Mouse (Mus musculus): ENCODE results near the gene Aspdh. TPM values are rescaled to one million over a fixed set of nuclear protein-coding genes. Genes with fewer than 3 reads are reported as not detected.

The Aspdh gene
- polyA plus RNA-seq, 1 experiment, result not detected

DNA sequence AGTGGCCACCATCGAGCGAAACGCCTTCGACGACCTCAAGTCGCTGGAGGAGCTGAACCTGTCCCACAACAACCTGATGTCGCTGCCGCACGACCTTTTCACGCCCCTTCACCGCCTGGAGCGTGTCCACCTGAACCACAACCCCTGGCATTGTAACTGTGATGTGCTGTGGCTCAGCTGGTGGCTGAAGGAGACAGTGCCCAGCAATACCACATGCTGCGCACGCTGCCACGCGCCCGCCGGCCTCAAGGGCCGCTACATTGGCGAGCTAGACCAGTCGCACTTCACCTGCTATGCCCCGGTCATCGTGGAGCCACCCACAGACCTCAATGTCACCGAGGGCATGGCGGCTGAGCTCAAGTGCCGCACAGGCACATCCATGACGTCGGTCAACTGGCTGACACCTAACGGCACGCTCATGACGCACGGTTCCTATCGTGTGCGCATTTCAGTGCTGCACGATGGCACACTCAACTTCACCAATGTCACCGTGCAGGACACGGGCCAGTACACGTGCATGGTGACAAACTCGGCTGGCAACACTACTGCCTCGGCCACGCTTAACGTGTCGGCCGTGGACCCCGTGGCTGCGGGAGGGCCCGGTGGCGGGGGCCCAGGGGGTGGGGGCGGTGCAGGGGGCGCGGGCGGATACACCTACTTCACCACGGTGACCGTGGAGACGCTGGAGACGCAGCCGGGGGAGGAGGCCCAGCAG, 3.5 kb upstream of the Aspdh start:
- WGBS, result 82% methylated on average over 57 of the region's 57 CpGs
- Histone ChIP-seq H3K4me3 (ENCODE audit: insufficient read depth, low read depth, low read length) (no peak overlapping the region), H3K4me1 (ENCODE audit: control insufficient read depth, insufficient read depth, low read length) (peaks cover 41% of the 10 kb centered on the region), H3K27ac (ENCODE audit: insufficient read depth, low read depth, low read length) (no peak overlapping the region)
- TF ChIP-seq CTCF (IDR thresholded peaks at IDR 0.05; ENCODE audit: insufficient read depth, low read depth, low read length), result no peak
- no peak for TF ChIP-seq POLR2A (IDR thresholded peaks at IDR 0.05; ENCODE audit: insufficient read depth, low read depth, low read length)

DNA sequence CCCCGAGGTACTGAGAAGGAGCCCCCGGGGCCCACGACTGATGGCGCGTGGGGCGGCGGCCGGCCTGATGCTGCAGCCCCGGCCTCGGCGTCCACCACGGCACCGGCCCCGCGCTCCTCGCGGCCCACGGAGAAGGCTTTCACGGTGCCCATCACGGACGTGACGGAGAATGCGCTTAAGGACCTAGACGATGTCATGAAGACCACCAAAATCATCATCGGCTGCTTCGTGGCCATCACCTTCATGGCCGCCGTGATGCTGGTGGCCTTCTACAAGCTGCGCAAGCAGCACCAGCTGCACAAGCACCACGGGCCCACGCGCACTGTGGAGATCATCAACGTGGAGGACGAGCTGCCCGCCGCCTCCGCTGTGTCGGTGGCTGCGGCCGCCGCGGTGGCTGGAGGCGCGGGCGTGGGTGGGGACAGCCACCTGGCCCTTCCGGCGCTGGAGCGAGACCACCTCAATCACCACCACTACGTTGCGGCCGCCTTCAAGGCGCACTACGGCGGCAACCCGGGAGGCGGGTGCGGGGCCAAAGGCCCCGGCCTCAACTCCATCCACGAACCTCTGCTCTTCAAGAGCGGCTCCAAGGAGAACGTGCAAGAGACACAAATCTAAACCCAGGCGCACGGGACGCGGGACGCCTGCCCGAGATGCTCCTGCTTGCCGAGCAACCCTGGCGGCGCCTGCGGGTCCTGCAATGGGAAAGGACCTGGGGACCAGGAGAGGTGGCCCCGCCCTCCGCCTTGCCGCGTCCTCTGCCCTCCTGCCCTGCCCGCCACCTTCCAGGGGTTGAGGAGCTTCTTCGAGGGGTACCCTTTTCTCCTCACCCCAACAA, 2.8 kb upstream of the Aspdh start:
- TF ChIP-seq POLR2A (IDR thresholded peaks at IDR 0.05; ENCODE audit: insufficient read depth, low read depth, low read length) (no peak), CTCF (IDR thresholded peaks at IDR 0.05; ENCODE audit: insufficient read depth, low read depth, low read length) (no peak)
- WGBS, result 44% methylated on average over 76 of the region's 77 CpGs
- H3K4me3 ChIP-seq (ENCODE audit: insufficient read depth, low read depth, low read length), result no peak overlapping the region
- no peak overlapping the region for H3K27ac ChIP-seq (ENCODE audit: insufficient read depth, low read depth, low read length)
- H3K4me1 ChIP-seq (ENCODE audit: control insufficient read depth, insufficient read depth, low read length), result peaks cover 46% of the 10 kb centered on the region

DNA sequence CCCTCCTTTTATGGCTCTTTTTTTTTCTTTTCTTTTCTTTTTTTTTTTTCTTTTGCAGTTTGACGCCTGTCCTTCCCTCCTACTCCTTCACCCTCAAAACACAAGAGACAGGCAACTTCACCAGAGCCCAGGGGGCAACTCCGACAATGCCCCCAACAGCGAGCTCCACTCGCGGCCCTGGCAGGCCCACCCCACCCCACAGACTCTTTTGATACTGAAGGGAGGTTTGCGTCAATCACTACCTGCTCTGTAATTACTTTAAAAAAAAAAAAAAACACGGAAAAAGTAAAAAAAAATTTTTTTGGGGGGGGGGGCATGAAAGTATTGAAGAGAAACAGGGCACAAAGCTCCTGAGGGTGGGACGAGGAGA, 2.1 kb upstream of the Aspdh start:
- TF ChIP-seq POLR2A (IDR thresholded peaks at IDR 0.05; ENCODE audit: insufficient read depth, low read depth, low read length) (no peak), CTCF (IDR thresholded peaks at IDR 0.05; ENCODE audit: insufficient read depth, low read depth, low read length) (no peak)
- H3K27ac ChIP-seq (ENCODE audit: insufficient read depth, low read depth, low read length), result no peak overlapping the region
- H3K4me3 ChIP-seq (ENCODE audit: insufficient read depth, low read depth, low read length), result no peak overlapping the region
- peaks cover 46% of the 10 kb centered on the region for H3K4me1 ChIP-seq (ENCODE audit: control insufficient read depth, insufficient read depth, low read length)
- 48% methylated on average over 8 of the region's 8 CpGs for WGBS

DNA sequence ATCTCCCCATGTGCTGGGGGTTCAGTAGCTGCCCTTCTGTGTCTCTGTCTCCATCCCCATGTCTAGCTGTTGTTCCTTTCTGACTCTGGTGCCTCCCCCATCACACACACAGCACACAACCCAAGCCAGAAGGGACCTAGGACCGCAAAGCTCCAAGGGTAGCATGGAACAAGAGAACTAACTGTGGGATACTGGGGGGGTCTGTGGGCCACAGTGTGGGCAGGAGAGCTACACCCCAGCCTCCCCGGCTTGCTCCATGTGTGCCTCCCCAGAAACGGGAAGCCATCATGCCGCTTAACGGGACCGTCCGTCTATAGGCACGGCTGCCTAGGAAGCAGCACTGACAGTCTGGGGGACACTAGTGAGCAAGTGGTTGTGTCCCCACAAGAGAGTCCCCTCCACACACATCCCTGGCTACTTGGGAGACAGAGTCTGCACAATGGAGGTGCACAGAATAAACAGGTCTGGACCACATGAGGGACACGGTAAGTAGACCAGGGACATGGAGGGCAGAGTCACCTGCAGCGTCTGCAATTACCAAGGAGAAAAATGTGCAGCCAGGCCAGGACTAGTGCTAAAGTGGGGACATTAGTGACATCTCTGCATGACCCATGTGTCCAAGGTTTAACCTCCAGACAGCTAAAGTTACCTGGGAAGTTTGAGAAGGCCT, 1.5 kb upstream of the Aspdh start:
- WGBS, result 72% methylated on average over 10 of the region's 10 CpGs
- Histone ChIP-seq H3K4me1 (ENCODE audit: control insufficient read depth, insufficient read depth, low read length) (peaks cover 49% of the 10 kb centered on the region), H3K4me3 (ENCODE audit: insufficient read depth, low read depth, low read length) (no peak overlapping the region), H3K27ac (ENCODE audit: insufficient read depth, low read depth, low read length) (0 out of 2 replicates have a peak overlapping the region, but pooled peaks have one; percentile 0)
- TF ChIP-seq POLR2A (IDR thresholded peaks at IDR 0.05; ENCODE audit: insufficient read depth, low read depth, low read length) (no peak), CTCF (IDR thresholded peaks at IDR 0.05; ENCODE audit: insufficient read depth, low read depth, low read length) (no peak)

DNA sequence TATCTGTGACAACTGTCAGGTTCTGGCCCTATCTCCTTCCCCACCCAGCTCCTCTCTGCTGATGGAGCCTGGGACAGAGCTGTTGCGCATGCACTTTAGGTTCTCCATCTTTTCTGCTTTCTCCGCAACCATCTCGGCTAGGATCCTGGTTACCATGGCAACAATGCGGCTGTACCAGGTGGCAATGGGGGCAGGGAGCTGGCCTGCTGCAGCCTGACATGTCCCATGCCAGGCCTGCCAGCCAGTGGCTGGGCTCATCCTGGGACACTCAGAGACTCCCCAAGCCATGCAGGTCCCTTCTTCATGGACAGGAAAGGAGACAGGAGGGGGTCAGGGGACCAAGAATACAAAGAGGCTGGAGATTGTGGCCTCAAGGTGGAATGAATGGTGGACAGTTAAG, 680 bp upstream of the Aspdh start:
- peaks cover 52% of the 10 kb centered on the region for H3K4me1 ChIP-seq (ENCODE audit: control insufficient read depth, insufficient read depth, low read length)
- peak overlapping the region; percentile 68 for H3K27ac ChIP-seq (ENCODE audit: insufficient read depth, low read depth, low read length)
- TF ChIP-seq CTCF (IDR thresholded peaks at IDR 0.05; ENCODE audit: insufficient read depth, low read depth, low read length) (no peak), POLR2A (IDR thresholded peaks at IDR 0.05; ENCODE audit: insufficient read depth, low read depth, low read length) (no peak)
- 4% methylated on average over 4 of the region's 4 CpGs for WGBS
- H3K4me3 ChIP-seq (ENCODE audit: insufficient read depth, low read depth, low read length), result no peak overlapping the region

DNA sequence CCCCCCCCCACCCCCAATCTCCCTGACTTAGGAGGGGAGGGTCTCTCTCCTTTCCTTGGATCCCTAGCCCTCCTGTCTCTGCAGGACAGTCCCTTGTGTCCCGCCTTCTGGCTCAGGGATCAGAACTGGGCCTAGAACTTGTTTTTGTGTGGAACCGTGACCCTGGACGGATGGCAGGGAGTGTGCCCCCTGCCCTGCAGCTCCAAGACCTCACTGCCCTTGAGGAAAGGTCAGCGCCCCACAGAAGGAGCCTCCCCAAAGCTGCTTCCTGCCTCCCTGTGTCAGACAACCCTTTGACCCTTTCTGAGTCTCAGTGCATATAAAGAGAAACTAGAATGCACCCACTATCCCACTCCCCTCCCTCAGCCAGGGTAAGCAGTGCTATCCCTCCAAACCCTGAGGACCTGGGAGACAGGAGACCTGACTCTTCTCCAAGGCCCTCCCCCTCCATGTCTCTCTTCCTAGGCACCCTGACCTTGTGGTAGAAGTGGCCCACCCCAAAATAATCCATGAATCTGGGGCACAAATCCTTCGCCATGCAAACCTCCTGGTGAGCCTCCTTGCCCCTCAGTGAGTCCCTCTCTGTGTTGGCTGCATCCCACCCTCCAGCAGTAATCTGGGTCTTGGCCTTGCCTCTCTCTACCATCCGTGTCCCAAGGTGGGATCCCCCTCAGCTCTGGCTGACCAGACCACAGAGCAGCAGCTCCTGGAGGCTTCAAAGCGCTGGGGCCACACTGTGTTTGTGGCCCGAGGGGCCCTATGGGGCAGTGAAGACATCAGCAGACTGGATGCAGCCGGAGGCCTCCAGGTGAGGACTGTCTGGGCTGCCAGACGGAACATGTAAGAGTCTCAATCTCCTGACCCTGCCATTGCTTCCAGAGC, 1.1 kb downstream of the Aspdh start:
- no peak overlapping the region for H3K27ac ChIP-seq (ENCODE audit: insufficient read depth, low read depth, low read length)
- TF ChIP-seq POLR2A (IDR thresholded peaks at IDR 0.05; ENCODE audit: insufficient read depth, low read depth, low read length) (no peak), CTCF (IDR thresholded peaks at IDR 0.05; ENCODE audit: insufficient read depth, low read depth, low read length) (no peak)
- peaks cover 51% of the 10 kb centered on the region for H3K4me1 ChIP-seq (ENCODE audit: control insufficient read depth, insufficient read depth, low read length)

DNA sequence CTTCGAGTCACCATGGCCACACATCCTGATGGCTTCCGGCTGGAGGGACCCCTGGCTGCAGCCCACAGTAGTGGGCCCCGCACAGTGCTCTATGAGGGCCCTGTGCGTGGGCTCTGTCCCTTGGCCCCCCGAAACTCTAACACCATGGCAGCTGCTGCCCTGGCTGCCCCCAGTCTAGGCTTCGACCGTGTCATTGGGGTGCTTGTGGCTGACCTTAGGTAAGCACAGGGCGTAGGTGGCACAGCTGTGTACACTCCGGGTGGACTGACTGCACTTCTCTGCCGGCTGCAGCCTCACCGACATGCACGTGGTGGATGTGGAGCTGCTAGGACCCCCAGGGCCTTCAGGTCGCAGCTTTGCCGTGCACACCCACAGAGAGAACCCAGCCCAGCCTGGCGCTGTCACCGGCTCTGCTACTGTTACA, 1.7 kb downstream of the Aspdh start:
- Histone ChIP-seq H3K27ac (ENCODE audit: insufficient read depth, low read depth, low read length) (no peak overlapping the region), H3K4me3 (ENCODE audit: insufficient read depth, low read depth, low read length) (no peak overlapping the region), H3K4me1 (ENCODE audit: control insufficient read depth, insufficient read depth, low read length) (peaks cover 51% of the 10 kb centered on the region)
- 62% methylated on average over 16 of the region's 16 CpGs for WGBS
- no peak for TF ChIP-seq CTCF (IDR thresholded peaks at IDR 0.05; ENCODE audit: insufficient read depth, low read depth, low read length)
- no peak for TF ChIP-seq POLR2A (IDR thresholded peaks at IDR 0.05; ENCODE audit: insufficient read depth, low read depth, low read length)

More for the DNA sequence above, 1.1 kb downstream of the Aspdh start:
- 69% methylated on average over 10 of the region's 10 CpGs for WGBS
- no peak overlapping the region for H3K4me3 ChIP-seq (ENCODE audit: insufficient read depth, low read depth, low read length)

DNA sequence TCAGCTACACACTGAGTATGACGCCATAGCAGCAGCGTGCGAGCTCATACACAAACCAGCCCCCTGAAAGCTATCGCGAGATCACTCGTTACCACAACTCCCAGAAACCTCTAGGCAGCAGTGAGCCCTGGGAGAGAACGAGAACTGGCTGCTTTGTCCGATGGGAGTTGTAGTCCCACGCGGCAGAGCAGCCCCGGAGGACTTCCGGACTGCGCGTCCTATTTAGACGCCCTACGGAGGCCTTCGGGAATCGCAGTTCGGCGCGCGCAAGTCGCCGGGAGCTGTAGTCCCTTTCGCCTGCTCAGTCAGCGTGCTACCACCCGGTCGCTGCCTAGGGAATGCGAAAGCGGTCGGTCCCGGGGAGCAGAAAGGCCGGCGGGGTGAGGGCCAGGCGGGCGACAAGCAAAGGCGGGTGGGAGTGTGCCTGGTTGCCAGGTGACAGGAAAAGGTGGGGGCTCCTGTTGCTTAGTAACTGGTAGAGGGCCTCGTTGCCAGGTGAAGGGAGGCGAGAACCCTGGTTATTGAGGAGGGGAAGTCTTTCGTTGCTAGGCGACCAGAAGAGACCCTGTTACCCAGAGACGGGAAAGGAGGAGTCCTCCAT, 2.7 kb downstream of the Aspdh start, which contains the start of gene Josd2:
Gene Josd2, plus strand, starts transcription at position 170 of the 601 bp plus-strand sequence.
- peaks cover 44% of the 10 kb centered on the region for H3K4me1 ChIP-seq (ENCODE audit: control insufficient read depth, insufficient read depth, low read length)
- H3K27ac ChIP-seq (ENCODE audit: insufficient read depth, low read depth, low read length), result peak within 1 kb of the TSS; percentile 71
- under 1% methylated on average over 42 of the region's 42 CpGs for WGBS
- peak within 1 kb of the TSS; percentile 72 for H3K4me3 ChIP-seq (ENCODE audit: insufficient read depth, low read depth, low read length)
- TF ChIP-seq CTCF (IDR thresholded peaks at IDR 0.05; ENCODE audit: insufficient read depth, low read depth, low read length), result no peak
- TF ChIP-seq POLR2A (IDR thresholded peaks at IDR 0.05; ENCODE audit: insufficient read depth, low read depth, low read length), result peak; percentile 63

Measured in olfactory bulb, adult 2 months (tissue).